Mouse (Mus musculus): ENCODE results near the gene Nedd9.

DNA sequence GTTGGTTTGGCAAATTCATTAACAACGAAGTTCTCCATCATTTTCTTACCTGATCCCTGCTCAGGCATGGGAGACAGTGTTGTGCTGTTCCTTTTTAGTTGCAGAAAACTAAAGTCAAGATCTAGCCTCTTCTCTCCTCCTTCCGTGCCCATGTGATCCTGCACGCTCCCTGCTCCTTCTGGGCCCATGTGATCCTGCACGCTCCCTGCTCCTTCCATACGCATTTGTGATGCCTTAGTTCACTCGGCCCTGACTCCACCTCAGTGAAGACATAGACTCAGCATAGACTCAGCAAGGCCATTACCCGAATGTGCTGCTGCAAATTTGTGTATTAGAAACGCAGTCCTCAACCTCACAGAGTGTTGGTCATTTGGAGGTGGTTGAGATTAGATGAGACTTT, 3.1 kb upstream of the Nedd9 start:
- TF ChIP-seq GATA1 (IDR thresholded peaks at IDR 0.05; ENCODE audit: borderline replicate concordance, low read length) (no peak), FLI1 (IDR thresholded peaks at IDR 0.05; ENCODE audit: low read length) (no peak)

All from megakaryocyte, embryonic 14.5 days (primary cell).